Mouse (Mus musculus) ES-E14 (cell line): ENCODE measurements at regions not wholly inside any gene's neighbourhood (a gene's known extent, or its start where the extent isn't known, plus 50 kb on each side); places are given as distances from the start of the nearest gene placed in this dataset.
"Not testable (repeated sequence)": the region's sequence is repeated elsewhere in the genome, so short reads cannot be mapped to it uniquely, and the experiment has no call there.

Experiments used
- DNase-seq: peaks from one replicate; pipeline ENCODE4 v3.0.0-alpha.2; 2013; ENCODE audit warnings: low read depth, low spot score
- H3K27ac ChIP-seq: 2 replicates; pipeline ENCODE4 v1.5.1; 2012; ENCODE audit warnings: low read depth, mild to moderate bottlenecking, low read length, moderate library complexity, mixed read lengths; ENCODE audit not compliant: poor library complexity, insufficient read depth, severe bottlenecking
- H3K36me3 ChIP-seq: 2 replicates; pipeline ENCODE4 v1.6.1; 2012; ENCODE audit warnings: mild to moderate bottlenecking, low read length, moderate library complexity, mixed read lengths; ENCODE audit not compliant: control insufficient read depth, poor library complexity, insufficient read depth, severe bottlenecking
- H3K4me1 ChIP-seq, 2 experiments: fragments of 150-350 bp in 1 of 2; sonication (generic) in 1 of 2; 2 replicates each; pipeline ENCODE4 v1.6.1; 2012; ENCODE audit warnings: low read length in 2 of 2, mild to moderate bottlenecking in 1 of 2, mixed read lengths in 1 of 2; ENCODE audit not compliant: control insufficient read depth in 2 of 2, insufficient read depth in 2 of 2, poor library complexity in 1 of 2
- H3K4me3 ChIP-seq, 2 experiments: fragments of 150-350 bp in 1 of 2; sonication (generic) in 1 of 2; 2 replicates each; pipeline ENCODE4 v1.5.1; 2012; ENCODE audit warnings: low read length in 2 of 2, low read depth in 1 of 2, mild to moderate bottlenecking in 1 of 2, mixed read lengths in 1 of 2; ENCODE audit not compliant: insufficient read depth in 1 of 2, poor library complexity in 1 of 2, severe bottlenecking in 1 of 2
- H3K9ac ChIP-seq: 2 replicates; pipeline ENCODE4 v1.6.1; 2012; ENCODE audit warnings: low read depth, mild to moderate bottlenecking, low read length, mixed read lengths; ENCODE audit not compliant: poor library complexity, insufficient read depth, severe bottlenecking
- H3K9me3 ChIP-seq: fragments of 150-350 bp; sonication (generic); 2 replicates; pipeline ENCODE4 v1.6.1; 2012; ENCODE audit warnings: low read depth, mild to moderate bottlenecking, low read length; ENCODE audit not compliant: control insufficient read depth, insufficient read depth
- CHD2 ChIP-seq: IDR thresholded peaks from 2 replicates; pipeline ENCODE4 v1.6.1; 2014; ENCODE audit warnings: mild to moderate bottlenecking, low read depth, low read length, inconsistent platforms
- HCFC1 ChIP-seq: IDR thresholded peaks from 2 replicates; pipeline ENCODE4 v1.6.1; 2012; ENCODE audit warnings: low read length, inconsistent platforms, borderline replicate concordance; ENCODE audit not compliant: insufficient read depth
- MAFK ChIP-seq: IDR thresholded peaks from 2 replicates; pipeline ENCODE4 v1.6.1; 2014; ENCODE audit warnings: mild to moderate bottlenecking, low read depth, low read length, inconsistent platforms; ENCODE audit not compliant: insufficient read depth
- ZC3H11A ChIP-seq: IDR thresholded peaks from 2 replicates; pipeline ENCODE4 v1.6.1; 2012; ENCODE audit warnings: low read depth, mild to moderate bottlenecking, inconsistent platforms, low read length, borderline replicate concordance
- ZNF384 ChIP-seq: IDR thresholded peaks from 2 replicates; pipeline ENCODE4 v1.6.1; 2012; ENCODE audit warnings: low read depth, low read length, inconsistent platforms
- in situ Hi-C, 2 experiments: fragments of 600-800 bp; cut with MboI; formaldehyde crosslinking; loops; one replicate each; pipeline ENCODE4 v1.15.1; 2025; ENCODE audit warnings: low sequenced_read_pairs in 2 of 2, inconsistent platforms in 1 of 2; ENCODE audit not compliant: unreplicated experiment in 2 of 2

GRCm38 (mm10) chr17:63739710-63740109, 123.2 kb upstream of the Fer start:
- DNase-seq = no peak
- no peaks in the 10 kb centered on the region for H3K9me3 ChIP-seq
- in situ Hi-C loops = no loop called here
- no peak overlapping the region for H3K27ac ChIP-seq
- H3K9ac ChIP-seq = no peak overlapping the region
- no peak overlapping the region for H3K4me3 ChIP-seq
- no peaks in the 10 kb centered on the region for H3K4me1 ChIP-seq
- no peaks in the 10 kb centered on the region for H3K36me3 ChIP-seq
- TF ChIP-seq ZC3H11A (no peak), HCFC1 (no peak), MAFK (no peak), ZNF384 (0 out of 2 replicates have a peak, but pooled peaks have one; percentile 24), CHD2 (no peak)

- DNase-seq, H3K9me3 ChIP-seq, H3K4me1 ChIP-seq, H3K27ac ChIP-seq, H3K36me3 ChIP-seq, H3K4me3 ChIP-seq, H3K9ac ChIP-seq, in situ Hi-C loops: not testable (repeated sequence)
These were observed 113.6 kb upstream of the Fer start for GRCm38 (mm10) chr17:63749257-63749656.

- no peaks in the 10 kb centered on the region for H3K4me1 ChIP-seq
- in situ Hi-C loops = no loop called here
- no peak for DNase-seq
- no peak overlapping the region for H3K27ac ChIP-seq
- H3K9me3 ChIP-seq = no peaks in the 10 kb centered on the region; the same call in 1 of the 2 replicates
- no peak for TF ChIP-seq ZNF384
- no peak for TF ChIP-seq CHD2
- TF ChIP-seq MAFK = no peak
- no peak for TF ChIP-seq ZC3H11A
- TF ChIP-seq HCFC1 = no peak
- H3K9ac ChIP-seq = no peak overlapping the region
- H3K36me3 ChIP-seq = no peaks in the 10 kb centered on the region
- H3K4me3 ChIP-seq = no peak overlapping the region
These were observed 108.5 kb upstream of the Fer start for GRCm38 (mm10) chr17:63754399-63754798.

- H3K9ac ChIP-seq = no peak overlapping the region
- no peaks in the 10 kb centered on the region; the same call in 1 of the 2 replicates for H3K9me3 ChIP-seq
- no peak for TF ChIP-seq MAFK
- no peak for TF ChIP-seq ZNF384
- no peak for TF ChIP-seq CHD2
- no peak overlapping the region for H3K27ac ChIP-seq
- H3K4me3 ChIP-seq = no peak overlapping the region
- DNase-seq = no peak
- in situ Hi-C loops = no loop called here
- H3K36me3 ChIP-seq = no peaks in the 10 kb centered on the region
- H3K4me1 ChIP-seq = no peaks in the 10 kb centered on the region
These were observed 104.8 kb upstream of the Fer start for GRCm38 (mm10) chr17:63757896-63758695.

- in situ Hi-C loops = no loop called here
- TF ChIP-seq HCFC1 (no peak), MAFK (no peak), ZNF384 (no peak), ZC3H11A (no peak), CHD2 (no peak)
- Histone ChIP-seq H3K27ac (no peak overlapping the region), H3K9me3 (no peaks in the 10 kb centered on the region; the same call in 1 of the 2 replicates), H3K9ac (no peak overlapping the region), H3K4me1 (no peaks in the 10 kb centered on the region), H3K36me3 (no peaks in the 10 kb centered on the region), H3K4me3 (no peak overlapping the region)
- no peak for DNase-seq
These were observed 104.0 kb upstream of the Fer start for GRCm38 (mm10) chr17:63758817-63759404.
